Mouse (Mus musculus) CH12.LX (cell line): ENCODE results near the gene Srarp. TPM values are rescaled to one million over a fixed set of nuclear protein-coding genes. Genes with fewer than 3 reads are reported as not detected.

Source experiments
- DNase-seq: peaks from one replicate; pipeline ENCODE4 v3.0.0-alpha.2; 2013; ENCODE audit errors: extremely low read depth
- H3K27ac ChIP-seq: 2 replicates; pipeline ENCODE4 v1.5.1; 2012; ENCODE audit warnings: low read depth, mild to moderate bottlenecking, control low read depth, moderate library complexity; ENCODE audit not compliant: insufficient read depth
- H3K27me3 ChIP-seq: replicated peaks from 2 replicates; pipeline ENCODE3; 2012; ENCODE audit warnings: inconsistent platforms
- H3K36me3 ChIP-seq, 2 experiments: replicated peaks in 1 of 2; 2 replicates each; pipeline versions ENCODE3 to v1.6.1; 2012; ENCODE audit warnings: inconsistent platforms in 1 of 2, low read length in 1 of 2, mild to moderate bottlenecking in 1 of 2, mixed read lengths in 1 of 2, moderate library complexity in 1 of 2; ENCODE audit not compliant: control insufficient read depth in 1 of 2, insufficient read depth in 1 of 2
- H3K4me1 ChIP-seq, 2 experiments: 2 replicates each; pipeline ENCODE4 v1.6.1; 2012; ENCODE audit warnings: inconsistent platforms in 1 of 2, moderate library complexity in 1 of 2; ENCODE audit not compliant: insufficient read depth in 2 of 2, control insufficient read depth in 1 of 2
- H3K4me2 ChIP-seq: 2 replicates; pipeline ENCODE4 v1.6.1; 2012; ENCODE audit warnings: low read depth, mild to moderate bottlenecking, control low read depth; ENCODE audit not compliant: poor library complexity, insufficient read depth, severe bottlenecking
- H3K4me3 ChIP-seq, 3 experiments: fragments of 150-350 bp in 1 of 3; sonication (generic) in 1 of 3; replicated peaks in 1 of 3; 2 replicates each; pipeline versions ENCODE3 to v1.5.1; 2011 to 2012; ENCODE audit warnings: low read depth in 2 of 3, low read length in 2 of 3, mild to moderate bottlenecking in 2 of 3, moderate library complexity in 2 of 3, control low read depth in 1 of 3, improper control_type of control experiment in 1 of 3, inconsistent platforms in 1 of 3, mixed read lengths in 1 of 3; ENCODE audit not compliant: poor library complexity in 1 of 3
- H3K79me2 ChIP-seq: replicated peaks from 2 replicates; pipeline ENCODE4 v1.6.1; 2012; ENCODE audit warnings: mild to moderate bottlenecking, moderate library complexity; ENCODE audit not compliant: control insufficient read depth, poor library complexity, insufficient read depth, severe bottlenecking; ENCODE audit errors: extremely low read depth
- H3K9ac ChIP-seq: 2 replicates; pipeline ENCODE4 v1.6.1; 2012; ENCODE audit warnings: low read depth, mild to moderate bottlenecking, control low read depth, moderate library complexity; ENCODE audit not compliant: insufficient read depth
- H3K9me3 ChIP-seq: replicated peaks from 2 replicates; pipeline ENCODE3; 2012; ENCODE audit warnings: low read length, inconsistent platforms, mixed read lengths
- BHLHE40 ChIP-seq: IDR thresholded peaks from 2 replicates; pipeline ENCODE4 v1.6.1; 2011; ENCODE audit warnings: mild to moderate bottlenecking, low read depth, low read length, improper control_type of control experiment
- CHD1 ChIP-seq: IDR thresholded peaks from 2 replicates; pipeline ENCODE4 v1.6.1; 2012; ENCODE audit warnings: low read depth, low read length, improper control_type of control experiment, inconsistent platforms
- CTCF ChIP-seq, 2 experiments: IDR thresholded peaks in 1 of 2; conservative IDR thresholded peaks in 1 of 2; 2 replicates each; pipeline ENCODE4 v1.5.1; 2011 to 2012; ENCODE audit warnings: low read depth in 2 of 2, low read length in 2 of 2, improper control_type of control experiment in 1 of 2, inconsistent platforms in 1 of 2, mild to moderate bottlenecking in 1 of 2, moderate library complexity in 1 of 2
- E2F4 ChIP-seq: IDR thresholded peaks from 2 replicates; pipeline ENCODE4 v1.6.1; 2011; ENCODE audit warnings: low read depth, low read length, improper control_type of control experiment; ENCODE audit not compliant: insufficient replicate concordance
- ELF1 ChIP-seq: IDR thresholded peaks from 2 replicates; pipeline ENCODE4 v1.6.1; 2014; ENCODE audit warnings: low read depth, mild to moderate bottlenecking, inconsistent platforms, low read length, improper control_type of control experiment
- EP300 ChIP-seq: IDR thresholded peaks from 2 replicates; pipeline ENCODE4 v1.6.1; 2011; ENCODE audit warnings: low read length, improper control_type of control experiment
- ETS1 ChIP-seq: conservative IDR thresholded peaks from 2 replicates; pipeline ENCODE4 v1.6.1; 2012; ENCODE audit warnings: low read depth, mild to moderate bottlenecking, inconsistent platforms, low read length, improper control_type of control experiment, moderate library complexity
- GABPA ChIP-seq: IDR thresholded peaks from 2 replicates; pipeline ENCODE4 v1.6.1; 2012; ENCODE audit warnings: low read depth, low read length, improper control_type of control experiment, inconsistent platforms; ENCODE audit not compliant: insufficient replicate concordance
- IRF4 ChIP-seq: IDR thresholded peaks from 2 replicates; pipeline ENCODE4 v1.6.1; 2014; ENCODE audit warnings: low read depth, mild to moderate bottlenecking, inconsistent platforms, low read length, improper control_type of control experiment
- JUN ChIP-seq: IDR thresholded peaks from 2 replicates; pipeline ENCODE4 v1.6.1; 2011; ENCODE audit warnings: low read depth, mild to moderate bottlenecking, low read length, improper control_type of control experiment, moderate library complexity; ENCODE audit not compliant: insufficient read depth
- KAT2A ChIP-seq: IDR thresholded peaks from 2 replicates; pipeline ENCODE4 v1.6.1; 2012; ENCODE audit warnings: low read length, improper control_type of control experiment, inconsistent platforms; ENCODE audit not compliant: insufficient replicate concordance
- MEF2A ChIP-seq: IDR thresholded peaks from 2 replicates; pipeline ENCODE4 v1.6.1; 2014; ENCODE audit warnings: low read depth, mild to moderate bottlenecking, inconsistent platforms, low read length, improper control_type of control experiment, borderline replicate concordance
- MXI1 ChIP-seq: IDR thresholded peaks from 2 replicates; pipeline ENCODE4 v1.6.1; 2011; ENCODE audit warnings: mild to moderate bottlenecking, low read depth, low read length, improper control_type of control experiment
- MYC ChIP-seq: IDR thresholded peaks from 2 replicates; pipeline ENCODE4 v1.6.1; 2011; ENCODE audit warnings: low read depth, mild to moderate bottlenecking, improper control_type of control experiment, low read length
- NELFE ChIP-seq: IDR thresholded peaks from 2 replicates; pipeline ENCODE4 v1.6.1; 2011; ENCODE audit warnings: low read depth, low read length, improper control_type of control experiment
- NRF1 ChIP-seq: IDR thresholded peaks from 2 replicates; pipeline ENCODE4 v1.6.1; 2014; ENCODE audit warnings: low read depth, mild to moderate bottlenecking, inconsistent platforms, low read length, improper control_type of control experiment, moderate library complexity
- POLR2A ChIP-seq: IDR thresholded peaks from 2 replicates; pipeline ENCODE4 v1.6.1; 2011; ENCODE audit warnings: low read depth, mild to moderate bottlenecking, improper control_type of control experiment, low read length
- POLR2AphosphoS2 ChIP-seq: IDR thresholded peaks from 2 replicates; pipeline ENCODE4 v1.6.1; 2011; ENCODE audit warnings: low read depth, low read length, improper control_type of control experiment
- SMC3 ChIP-seq: IDR thresholded peaks from 2 replicates; pipeline ENCODE4 v1.6.1; 2011; ENCODE audit warnings: low read depth, low read length, improper control_type of control experiment
- TBP ChIP-seq: conservative IDR thresholded peaks from 2 replicates; pipeline ENCODE4 v1.6.1; 2011; ENCODE audit warnings: low read depth, low read length, improper control_type of control experiment
- USF1 ChIP-seq: IDR thresholded peaks from 2 replicates; pipeline ENCODE4 v1.6.1; 2014; ENCODE audit warnings: low read depth, mild to moderate bottlenecking, inconsistent platforms, low read length, improper control_type of control experiment
- USF2 ChIP-seq: conservative IDR thresholded peaks from 2 replicates; pipeline ENCODE4 v1.6.1; 2011; ENCODE audit warnings: low read depth, low read length, improper control_type of control experiment
- ZC3H11A ChIP-seq: IDR thresholded peaks from 2 replicates; pipeline ENCODE4 v1.6.1; 2012; ENCODE audit warnings: low read depth, mild to moderate bottlenecking, inconsistent platforms, low read length, improper control_type of control experiment
- ZKSCAN1 ChIP-seq: IDR thresholded peaks from 2 replicates; pipeline ENCODE4 v1.6.1; 2012; ENCODE audit warnings: low read depth, inconsistent platforms, low read length, improper control_type of control experiment, borderline replicate concordance
- ZMIZ1 ChIP-seq: IDR thresholded peaks from 2 replicates; pipeline ENCODE4 v1.6.1; 2012; ENCODE audit warnings: low read depth, mild to moderate bottlenecking, inconsistent platforms, low read length, improper control_type of control experiment
- ZNF384 ChIP-seq: IDR thresholded peaks from 2 replicates; pipeline ENCODE4 v1.6.1; 2012; ENCODE audit warnings: low read depth, low read length, improper control_type of control experiment, inconsistent platforms
- dilution Hi-C: fragments of 300-500 bp; cut with MboI; formaldehyde crosslinking; loops from 2 replicates; pipeline ENCODE4 v1.14.3; 2020; ENCODE audit warnings: low sequenced_read_pairs; ENCODE audit not compliant: extremely low pct_unique_long_range_greater_than_20kb, extremely low pct_ligation_motif_present
- in situ Hi-C: fragments of 300-500 bp; cut with MboI; formaldehyde crosslinking; loops from 3 replicates; pipeline ENCODE4 v1.14.3; 2019; ENCODE audit warnings: low sequenced_read_pairs, low pct_ligation_motif_present, low pct_unique_long_range_greater_than_20kb, mixed read lengths
- polyA plus RNA-seq: library from polyadenylated mRNA; unstranded; fragments of >175 nt; gene quantifications from 2 replicates; pipeline ENCODE4 v1.2.1, GENCODE M21; 2012; ENCODE audit warnings: low read depth; ENCODE audit not compliant: insufficient read length
- total RNA-seq, 2 experiments: library from RNA; depleted of rRNA; stranded (reverse); fragments of 300-350 nt in 1 of 2; fragments of >200 nt in 1 of 2; gene quantifications; 2 replicates each; pipeline ENCODE4 v1.2.3; 2012 to 2014

Srarp gene
- total and polyA plus RNA-seq, 3 experiments, result not detected

DNA sequence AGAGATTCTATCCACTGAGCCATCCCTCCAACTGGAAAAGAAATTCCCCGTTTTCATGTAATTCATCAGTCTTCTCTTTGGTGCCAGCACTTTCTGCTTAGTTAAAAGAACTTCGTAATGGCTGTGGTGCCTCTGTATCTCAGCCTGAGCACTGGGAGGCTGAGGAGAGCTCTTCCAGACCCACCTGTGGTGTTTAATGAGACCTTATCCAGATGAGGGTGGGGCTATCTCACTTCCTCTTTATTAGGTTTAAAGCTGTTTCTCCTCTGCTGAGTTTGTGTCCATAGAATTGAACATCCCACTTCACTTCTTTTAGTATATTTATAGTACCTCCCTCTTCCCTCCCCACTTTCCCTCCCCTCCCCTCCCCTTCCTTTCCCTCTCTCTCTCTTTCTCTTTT lies 15.3 kb upstream of the Srarp start:
- in situ Hi-C loops (no loop called here), dilution Hi-C loops (no loop called here)
- Histone ChIP-seq H3K9ac (no peak overlapping the region), H3K4me3 (no peak overlapping the region), H3K27me3 (no peaks in the 10 kb centered on the region), H3K4me2 (no peak overlapping the region), H3K27ac (no peak overlapping the region), H3K9me3 (no peaks in the 10 kb centered on the region)
- DNase-seq, result no peak
- no peak for TF ChIP-seq MXI1
- no peak for TF ChIP-seq SMC3
- no peak for TF ChIP-seq E2F4
- no peak for TF ChIP-seq MYC
- no peak for TF ChIP-seq ZC3H11A
- TF ChIP-seq JUN, result no peak
- no peak for TF ChIP-seq CTCF (conservative IDR thresholded peaks at IDR 0.05 in 1 of 2, IDR thresholded peaks at IDR 0.05 in 1 of 2; ENCODE audit: low read depth in 2 of 2, low read length in 2 of 2)
- TF ChIP-seq GABPA, result no peak
- TF ChIP-seq, all 38 proteins: peak for 0
- Histone ChIP-seq H3K4me1 (peaks cover 5 to 56% of the 10 kb centered on the region in 2 experiments), H3K79me2 (peaks cover 18% of the 10 kb centered on the region), H3K36me3 (peaks cover 38 to 82% of the 10 kb centered on the region in 2 experiments)

GRCm38 (mm10) chr4:141446211-141446610 lies 10.3 kb upstream of the Srarp start:
- peaks cover 9 to 29% of the 10 kb centered on the region in 2 experiments for H3K4me1 ChIP-seq

GRCm38 (mm10) chr4:141445328-141445720 lies 9.4 kb upstream of the Srarp start:
- H3K4me3 ChIP-seq, result peak overlapping the region; percentile 75 to 90 (median 76)
- in situ Hi-C loops (loop anchor here (5.0 kb wide), 1 partner anchor 33 kb away; no protein-coding TSS in a partner anchor), dilution Hi-C loops (no loop called here)
- H3K4me2 ChIP-seq, result peak overlapping the region; percentile 88
- peaks cover 9 to 24% of the 10 kb centered on the region in 2 experiments for H3K4me1 ChIP-seq
- peak; percentile 35 for DNase-seq
- H3K79me2 ChIP-seq, result peaks cover 12% of the 10 kb centered on the region
- peak overlapping the region; percentile 93 for H3K9ac ChIP-seq
- no peaks in the 10 kb centered on the region for H3K9me3 ChIP-seq
- peaks cover 3% of the 10 kb centered on the region for H3K27me3 ChIP-seq
- H3K36me3 ChIP-seq, result peaks cover 22 to 39% of the 10 kb centered on the region in 2 experiments
- H3K27ac ChIP-seq, result peak overlapping the region; percentile 2; the same call in 1 of the 2 replicates
- no peak for TF ChIP-seq ZNF384
- TF ChIP-seq TBP, result no peak
- TF ChIP-seq KAT2A, result no peak
- TF ChIP-seq MEF2A, result no peak
- TF ChIP-seq ETS1, result no peak
- no peak for TF ChIP-seq POLR2AphosphoS2
- TF ChIP-seq IRF4, result no peak
- TF ChIP-seq MXI1, result peak; percentile 86
- TF ChIP-seq USF2, result no peak
- no peak for TF ChIP-seq ZMIZ1
- no peak for TF ChIP-seq USF1
- no peak for TF ChIP-seq EP300
- 0 out of 2 replicates have a peak, but pooled peaks have one; percentile 36 for TF ChIP-seq MYC
- no peak for TF ChIP-seq ELF1
- no peak for TF ChIP-seq ZC3H11A

More at GRCm38 (mm10) chr4:141446211-141446610, 10.3 kb upstream of the Srarp start:
- no peak overlapping the region for H3K27ac ChIP-seq
- H3K9me3 ChIP-seq, result no peaks in the 10 kb centered on the region
- H3K79me2 ChIP-seq, result peaks cover 15% of the 10 kb centered on the region
- TF ChIP-seq MXI1, result no peak
- no peak for TF ChIP-seq ETS1
- TF ChIP-seq NRF1, result no peak
- no peak for TF ChIP-seq POLR2A
- TF ChIP-seq CHD1, result no peak
- no peak for TF ChIP-seq KAT2A
- TF ChIP-seq NELFE, result no peak
- TF ChIP-seq BHLHE40, result no peak
- no peak for TF ChIP-seq IRF4
- no peak for TF ChIP-seq ZC3H11A
- TF ChIP-seq CTCF (conservative IDR thresholded peaks at IDR 0.05 in 1 of 2, IDR thresholded peaks at IDR 0.05 in 1 of 2; ENCODE audit: low read depth in 2 of 2, low read length in 2 of 2), result no peak
- no peak for TF ChIP-seq ZKSCAN1
- no peak for TF ChIP-seq MYC
- H3K4me3 ChIP-seq, result no peak overlapping the region
- H3K27me3 ChIP-seq, result no peaks in the 10 kb centered on the region
- H3K36me3 ChIP-seq, result peaks cover 24 to 45% of the 10 kb centered on the region in 2 experiments
- no peak overlapping the region for H3K4me2 ChIP-seq
- H3K9ac ChIP-seq, result no peak overlapping the region
- dilution Hi-C loops (no loop called here), in situ Hi-C loops (loop anchor here (5.0 kb wide), 1 partner anchor 34 kb away; no protein-coding TSS in a partner anchor)
- no peak for DNase-seq
